Mouse (Mus musculus) lung, postnatal 0 days (tissue): ENCODE data around the gene Iscu.

Experiments used
- CTCF ChIP-seq: IDR thresholded peaks from 2 replicates; pipeline ENCODE4 v1.5.1; 2016; ENCODE audit warnings: antibody characterized with exemption, mild to moderate bottlenecking
- EP300 ChIP-seq: IDR thresholded peaks from 2 replicates; pipeline ENCODE4 v1.6.1; 2016; ENCODE audit warnings: antibody characterized with exemption, mild to moderate bottlenecking, control low read depth

DNA sequence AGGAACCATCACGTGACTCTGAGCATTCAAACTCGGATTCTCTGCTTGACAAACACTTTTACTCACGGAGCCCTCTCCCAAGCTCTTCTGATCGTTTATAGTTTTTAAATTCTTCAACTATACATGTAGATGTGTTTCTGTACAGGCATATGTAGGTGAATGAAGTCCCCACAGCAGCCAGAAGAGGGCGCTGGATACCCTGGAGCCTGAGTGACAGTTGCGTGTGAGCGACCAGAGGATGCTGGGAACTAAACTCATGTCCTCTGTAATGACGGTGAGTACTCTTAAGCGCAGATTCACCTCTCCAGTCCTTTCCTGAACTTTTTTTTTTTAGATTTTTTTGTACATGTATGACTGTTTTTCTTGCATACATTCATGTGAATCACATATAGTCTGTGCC, 41.1 kb downstream of the Iscu start:
- TF ChIP-seq CTCF (peak; percentile 52), EP300 (no peak)
